Mouse (Mus musculus): ENCODE results near the gene Plppr2. TPM values are rescaled to one million over a fixed set of nuclear protein-coding genes. Genes with fewer than 3 reads are reported as not detected.

Plppr2 gene
- polyA plus RNA-seq, 1 experiment: 5.0 TPM

- TF ChIP-seq GATA1 (IDR thresholded peaks at IDR 0.05; ENCODE audit: low read length): no peak
Measured at GRCm38 (mm10) chr9:21948790-21949189, 12.0 kb downstream of the Plppr2 start.

- TF ChIP-seq GATA1 (IDR thresholded peaks at IDR 0.05; ENCODE audit: low read length): no peak
Measured at GRCm38 (mm10) chr9:21950322-21950721, 13.5 kb downstream of the Plppr2 start.

GRCm38 (mm10) chr9:21951977-21952376 is 15.1 kb downstream of the Plppr2 start:
- TF ChIP-seq GATA1 (IDR thresholded peaks at IDR 0.05; ENCODE audit: low read length): no peak

GRCm38 (mm10) chr9:21953600-21953999 is 16.8 kb downstream of the Plppr2 start:
- TF ChIP-seq GATA1 (IDR thresholded peaks at IDR 0.05; ENCODE audit: low read length): no peak

GRCm38 (mm10) chr9:21954635-21955034 is 17.8 kb downstream of the Plppr2 start:
- TF ChIP-seq GATA1 (IDR thresholded peaks at IDR 0.05; ENCODE audit: low read length): no peak

- TF ChIP-seq GATA1 (IDR thresholded peaks at IDR 0.05; ENCODE audit: low read length): no peak
Measured at GRCm38 (mm10) chr9:21955225-21955569, 18.4 kb downstream of the Plppr2 start.

- no peak for TF ChIP-seq GATA1 (IDR thresholded peaks at IDR 0.05; ENCODE audit: low read length)
Measured at GRCm38 (mm10) chr9:21955570-21956281, 18.9 kb downstream of the Plppr2 start, which contains the start of gene Swsap1. Swsap1 (plus strand) TSS chr9:21955755.

- TF ChIP-seq GATA1 (IDR thresholded peaks at IDR 0.05; ENCODE audit: low read length): no peak
Measured at GRCm38 (mm10) chr9:21958372-21958771, 21.5 kb downstream of the Plppr2 start.

- TF ChIP-seq GATA1 (IDR thresholded peaks at IDR 0.05; ENCODE audit: low read length): no peak
Measured at GRCm38 (mm10) chr9:21959244-21959643, 22.4 kb downstream of the Plppr2 start.

GRCm38 (mm10) chr9:21960135-21960534 is 23.3 kb downstream of the Plppr2 start:
- TF ChIP-seq GATA1 (IDR thresholded peaks at IDR 0.05; ENCODE audit: low read length): no peak

- TF ChIP-seq GATA1 (IDR thresholded peaks at IDR 0.05; ENCODE audit: low read length): no peak
Measured at GRCm38 (mm10) chr9:21960558-21961208, 23.9 kb downstream of the Plppr2 start.

GRCm38 (mm10) chr9:21961366-21961980 is 24.6 kb downstream of the Plppr2 start:
- TF ChIP-seq GATA1 (IDR thresholded peaks at IDR 0.05; ENCODE audit: low read length): no peak

- no peak for TF ChIP-seq GATA1 (IDR thresholded peaks at IDR 0.05; ENCODE audit: low read length)
Measured at GRCm38 (mm10) chr9:21962010-21962409, 25.2 kb downstream of the Plppr2 start.

GRCm38 (mm10) chr9:21962416-21963059 is 25.7 kb downstream of the Plppr2 start:
- TF ChIP-seq GATA1 (IDR thresholded peaks at IDR 0.05; ENCODE audit: low read length): peak; percentile 49

- no peak for TF ChIP-seq GATA1 (IDR thresholded peaks at IDR 0.05; ENCODE audit: low read length)
Measured at GRCm38 (mm10) chr9:21963417-21963816, 26.6 kb downstream of the Plppr2 start, which contains the start of gene Epor. Epor (minus strand) TSS chr9:21963506.

GRCm38 (mm10) chr9:21968883-21969282 is 32.0 kb downstream of the Plppr2 start:
- no peak for TF ChIP-seq GATA1 (IDR thresholded peaks at IDR 0.05; ENCODE audit: low read length)

Data from G1E-ER4 (cell line).